Mouse (Mus musculus) midbrain, embryonic 10.5 days (tissue): ENCODE results near the gene Ggta1. TPM values are rescaled to one million over a fixed set of nuclear protein-coding genes. Genes with fewer than 3 reads are reported as not detected.

Experiments used
- DNase-seq: peaks from one replicate; pipeline ENCODE4 v3.0.0-alpha.2; 2017; ENCODE audit warnings: low spot score
- H3K27ac ChIP-seq: fragments of 300-500 bp; sonication (generic); replicated peaks from 2 replicates; pipeline ENCODE4 v1.5.1; 2016; ENCODE audit warnings: mild to moderate bottlenecking
- H3K27me3 ChIP-seq: fragments of 300-500 bp; sonication (generic); 2 replicates; pipeline ENCODE4 v1.6.1; 2016; ENCODE audit warnings: low read depth, mild to moderate bottlenecking; ENCODE audit not compliant: poor library complexity, severe bottlenecking
- H3K36me3 ChIP-seq: fragments of 300-500 bp; sonication (generic); 2 replicates; pipeline ENCODE4 v1.6.1; 2016; ENCODE audit warnings: mild to moderate bottlenecking, moderate library complexity
- H3K4me1 ChIP-seq: fragments of 300-500 bp; sonication (generic); 2 replicates; pipeline ENCODE4 v1.6.1; 2016
- H3K4me3 ChIP-seq: fragments of 300-500 bp; sonication (generic); 2 replicates; pipeline ENCODE4 v1.5.1; 2016; ENCODE audit warnings: mild to moderate bottlenecking, moderate library complexity
- H3K9me3 ChIP-seq: fragments of 300-500 bp; sonication (generic); replicated peaks from 2 replicates; pipeline ENCODE4 v1.6.1; 2016; ENCODE audit warnings: mild to moderate bottlenecking
- WGBS: fragments of 180-500 bp; shearing (Covaris S2); methylation state at CpG from one replicate; pipeline ENCODE4 v1.1.7; 2016; 5-methylcytosine and 5-hydroxymethylcytosine counted together
- polyA plus RNA-seq: library from polyadenylated mRNA; unstranded; fragments of >200 nt; fragmentation: Nextera tagmentation; extraction: Ambion mirVana; gene quantifications from 2 replicates; pipeline ENCODE4 v1.2.1, GENCODE M21; 2016

Ggta1 gene
- polyA plus RNA-seq, 1 experiment from 2014 or later = 6.0 TPM

GRCm38 (mm10) chr2:35397590-35398173 lies 65.3 kb downstream of the Ggta1 start:
- DNase-seq = peak; percentile 43
- Histone ChIP-seq H3K9me3 (no peaks in the 10 kb centered on the region), H3K27ac (no peak overlapping the region), H3K4me1 (0 out of 2 replicates have a peak, but pooled peaks cover 4% of the 10 kb centered on the region), H3K27me3 (no peaks in the 10 kb centered on the region), H3K4me3 (no peak overlapping the region), H3K36me3 (no peaks in the 10 kb centered on the region)
- WGBS = 58% methylated on average over 11 of the region's 11 CpGs

DNA sequence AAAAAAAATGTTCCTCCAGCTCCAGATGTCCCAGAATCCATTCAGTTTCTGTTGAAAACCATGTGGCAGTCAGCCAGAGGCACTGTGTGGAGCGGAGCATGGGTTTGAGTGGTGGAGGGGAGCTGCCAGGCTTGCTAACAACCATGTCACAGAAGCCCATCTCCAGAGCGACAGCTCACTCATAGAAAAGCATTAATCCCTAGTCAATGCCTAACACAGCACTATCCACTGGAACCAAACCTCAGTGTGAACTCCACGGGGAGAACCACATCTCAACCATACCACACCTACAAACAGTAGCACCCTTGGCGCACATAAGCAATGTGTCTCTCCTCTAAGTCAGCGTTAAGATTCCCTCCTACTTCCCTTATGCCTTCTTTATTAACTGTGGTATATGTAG lies 65.9 kb downstream of the Ggta1 start, which contains the start of gene 4930402F06Rik:
Gene 4930402F06Rik (minus strand): TSS at position 80 of the 400 bp plus-strand sequence.
- peak; percentile 10 for DNase-seq
- 74% methylated on average over 5 of the region's 5 CpGs for WGBS
- Histone ChIP-seq H3K9me3 (no peaks in the 10 kb centered on the region), H3K27me3 (no peaks in the 10 kb centered on the region), H3K36me3 (no peaks in the 10 kb centered on the region), H3K4me1 (0 out of 2 replicates have a peak, but pooled peaks cover 4% of the 10 kb centered on the region), H3K27ac (no peak within 1 kb of the TSS), H3K4me3 (no peak within 1 kb of the TSS)

DNA sequence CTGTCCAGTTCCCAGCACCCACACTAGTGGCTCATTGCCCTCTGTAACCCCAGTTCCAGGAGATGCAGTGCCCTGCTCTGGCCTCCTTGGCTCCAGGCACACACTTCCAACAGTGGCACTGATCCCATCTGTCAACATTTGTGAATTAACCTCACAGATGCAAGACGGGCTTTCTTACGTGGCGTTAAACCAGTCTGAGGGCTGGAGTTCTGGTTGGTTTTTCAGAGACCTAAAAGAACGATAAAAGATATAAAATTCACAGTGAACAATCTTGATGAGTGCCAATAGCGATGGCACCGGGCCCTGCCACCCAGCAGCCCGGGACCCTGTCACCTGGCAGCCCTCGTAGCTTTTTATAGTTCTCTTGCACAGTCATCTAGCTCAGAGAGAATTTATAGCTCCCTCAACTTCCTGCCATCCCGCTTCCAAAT lies 77.6 kb downstream of the Ggta1 start:
- H3K27ac ChIP-seq = no peak overlapping the region
- no peaks in the 10 kb centered on the region for H3K36me3 ChIP-seq
- no peak for DNase-seq
- H3K4me3 ChIP-seq = no peak overlapping the region
- H3K9me3 ChIP-seq = 0 out of 2 replicates have a peak, but pooled peaks cover 3% of the 10 kb centered on the region
- H3K27me3 ChIP-seq = no peaks in the 10 kb centered on the region
- WGBS = 84% methylated on average over 9 of the region's 9 CpGs
- H3K4me1 ChIP-seq = peaks cover 6% of the 10 kb centered on the region; the same call in 1 of the 2 replicates

GRCm38 (mm10) chr2:35379306-35379705 lies 83.7 kb downstream of the Ggta1 start:
- no peaks in the 10 kb centered on the region for H3K27me3 ChIP-seq
- H3K4me1 ChIP-seq = no peaks in the 10 kb centered on the region
- H3K9me3 ChIP-seq = no peaks in the 10 kb centered on the region
- no peak overlapping the region for H3K4me3 ChIP-seq
- DNase-seq = no peak
- H3K27ac ChIP-seq = no peak overlapping the region
- H3K36me3 ChIP-seq = no peaks in the 10 kb centered on the region
- 77% methylated on average over 9 of the region's 9 CpGs for WGBS

DNA sequence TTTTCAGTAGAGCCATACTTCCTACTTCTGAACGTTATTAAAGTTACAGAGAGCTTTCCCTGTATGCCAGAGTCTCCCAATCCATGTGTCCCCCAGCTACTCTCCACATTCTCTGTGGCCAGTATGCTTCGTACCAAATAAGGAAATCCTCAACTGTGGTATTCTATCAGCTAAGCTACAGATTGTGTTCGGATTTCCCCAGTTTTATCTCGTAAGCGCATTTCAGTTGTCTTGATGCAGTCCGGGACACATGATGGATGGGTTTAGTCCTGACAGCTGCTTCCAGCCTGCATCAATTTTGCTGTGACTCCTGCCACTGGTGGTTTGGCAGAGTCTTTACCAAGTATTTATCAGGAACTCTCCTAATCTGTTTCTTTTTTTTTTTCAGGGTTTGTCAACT lies 85.4 kb downstream of the Ggta1 start:
- DNase-seq = no peak
- WGBS = 82% methylated on average over 6 of the region's 6 CpGs
- H3K36me3 ChIP-seq = no peaks in the 10 kb centered on the region

DNA sequence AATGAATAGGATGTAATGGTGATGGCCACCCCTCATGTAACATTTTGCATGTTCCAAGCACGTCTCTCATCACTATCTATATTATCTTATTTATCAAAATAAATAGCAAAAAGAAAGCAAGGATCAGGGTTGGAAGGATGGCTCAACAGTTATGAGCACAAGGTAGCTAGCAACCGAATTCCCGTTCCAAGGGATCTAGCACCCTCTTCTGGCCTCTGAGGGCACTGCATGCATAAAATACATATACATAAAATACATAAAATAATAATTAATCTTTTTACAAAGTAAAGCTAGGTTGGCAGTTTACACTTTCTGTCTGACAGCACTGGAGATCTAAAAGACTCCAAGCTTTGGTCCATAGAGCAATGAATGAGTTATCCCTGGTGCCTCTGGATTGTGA lies 90.0 kb downstream of the Ggta1 start:
- H3K27me3 ChIP-seq = no peaks in the 10 kb centered on the region
- H3K36me3 ChIP-seq = no peaks in the 10 kb centered on the region
- no peaks in the 10 kb centered on the region for H3K9me3 ChIP-seq
- H3K4me1 ChIP-seq = no peaks in the 10 kb centered on the region
- DNase-seq = peak; percentile 27
- 8% methylated on average over 3 of the region's 3 CpGs for WGBS
- H3K27ac ChIP-seq = no peak overlapping the region
- H3K4me3 ChIP-seq = no peak overlapping the region

More for the DNA sequence above, 85.4 kb downstream of the Ggta1 start:
- Histone ChIP-seq H3K27me3 (no peaks in the 10 kb centered on the region), H3K27ac (no peak overlapping the region), H3K9me3 (no peaks in the 10 kb centered on the region), H3K4me1 (no peaks in the 10 kb centered on the region), H3K4me3 (no peak overlapping the region)

- no peak for DNase-seq
- Histone ChIP-seq H3K9me3 (no peaks in the 10 kb centered on the region), H3K27ac (no peak overlapping the region), H3K4me1 (no peaks in the 10 kb centered on the region), H3K4me3 (no peak overlapping the region), H3K36me3 (no peaks in the 10 kb centered on the region), H3K27me3 (no peaks in the 10 kb centered on the region)
Observed at GRCm38 (mm10) chr2:35370686-35371085, 92.3 kb downstream of the Ggta1 start.

DNA sequence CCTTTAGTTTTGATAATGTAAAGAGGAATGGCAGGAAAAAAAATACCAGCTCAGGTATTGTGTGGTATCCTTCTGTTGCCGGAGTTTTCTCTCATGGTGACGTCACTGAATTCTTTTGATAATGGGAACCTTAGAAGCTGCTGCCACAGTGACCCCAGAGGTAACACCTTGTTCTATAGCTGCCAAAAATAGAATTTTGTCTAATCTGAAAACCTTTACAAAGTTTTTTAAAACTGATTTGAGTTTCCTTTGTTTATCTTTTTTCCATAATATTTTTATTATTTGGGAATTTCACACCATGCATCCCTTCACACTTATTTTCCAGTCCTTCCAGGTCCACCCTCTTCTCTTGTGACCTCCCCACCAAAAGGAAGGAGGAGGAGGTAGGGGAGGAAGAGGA lies 95.4 kb downstream of the Ggta1 start, which contains the start of gene 4930568D16Rik:
Gene 4930568D16Rik (minus strand): TSS at position 101 of the 400 bp plus-strand sequence.
- no peak within 1 kb of the TSS for H3K27ac ChIP-seq
- DNase-seq = no peak
- no peaks in the 10 kb centered on the region for H3K27me3 ChIP-seq
- no peak within 1 kb of the TSS for H3K4me3 ChIP-seq
- no peaks in the 10 kb centered on the region for H3K36me3 ChIP-seq
- no peaks in the 10 kb centered on the region for H3K9me3 ChIP-seq
- WGBS = 84% methylated on average over 2 of the region's 2 CpGs
- no peaks in the 10 kb centered on the region for H3K4me1 ChIP-seq

Other genes with a start within 250 kb of the Ggta1 start
- gene Gsn, start 206.9 kb downstream of the Ggta1 start, polyA plus RNA-seq = 13.7 and 23.4 TPM in 2 replicates
- gene Stom, start 126.3 kb downstream of the Ggta1 start, polyA plus RNA-seq = 12.8 and 13.0 TPM in 2 replicates
- gene 4930568D16Rik, start 95.5 kb downstream of the Ggta1 start, polyA plus RNA-seq = not detected in 2 replicates
- gene 4930402F06Rik, start 66.1 kb downstream of the Ggta1 start, polyA plus RNA-seq = not detected in 2 replicates
- 19.7 and 24.7 TPM in 2 replicates for gene Dab2ip, start 95.0 kb upstream of the Ggta1 start, polyA plus RNA-seq